Mouse (Mus musculus): ENCODE data around the gene Rcc1l. TPM values are rescaled to one million over a fixed set of nuclear protein-coding genes. Genes with fewer than 3 reads are reported as not detected.
A peak's percentile ranks its signal among the peaks of the same experiment; 100 is the strongest.

The Rcc1l gene
- total RNA-seq, 1 experiment, result 26.0 TPM

DNA sequence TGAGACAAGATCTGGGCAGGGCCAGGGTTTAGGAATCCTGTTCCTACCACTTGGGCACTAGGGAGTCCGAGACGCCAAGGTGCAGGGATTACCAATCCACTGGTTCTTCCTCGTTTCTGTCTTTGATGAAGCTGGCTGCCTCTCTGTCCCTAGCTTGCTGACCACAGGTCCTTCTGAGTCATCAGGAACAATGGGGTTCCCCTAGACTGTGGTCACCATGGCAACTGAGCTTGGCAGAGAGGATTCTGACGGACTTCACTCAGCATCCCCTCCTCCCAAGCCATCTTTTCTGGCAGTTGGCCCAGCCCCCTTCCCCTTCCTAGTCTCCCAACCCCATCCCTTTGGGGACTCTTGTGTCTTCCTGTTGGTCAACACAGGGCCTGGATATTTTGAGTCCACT lies 45.0 kb downstream of the Rcc1l start:
- Histone ChIP-seq H3K9ac (ENCODE audit: insufficient read depth, low read depth, low read length, poor library complexity, severe bottlenecking) (no peak overlapping the region), H3K27ac (ENCODE audit: insufficient read depth, low read depth, low read length, poor library complexity, severe bottlenecking) (no peak overlapping the region), H3K4me3 (ENCODE audit: insufficient read depth in 1 of 2, low read depth in 1 of 2, low read length in 2 of 2, poor library complexity in 1 of 2, severe bottlenecking in 1 of 2) (no peak overlapping the region), H3K4me1 (ENCODE audit: control insufficient read depth in 2 of 2, insufficient read depth in 2 of 2, low read length in 2 of 2, poor library complexity in 1 of 2) (no peaks in the 10 kb centered on the region), H3K36me3 (ENCODE audit: control insufficient read depth, insufficient read depth, low read length, poor library complexity, severe bottlenecking) (no peaks in the 10 kb centered on the region), H3K9me3 (ENCODE audit: control insufficient read depth, insufficient read depth, low read depth, low read length) (no peaks in the 10 kb centered on the region)
- TF ChIP-seq ZNF384 (IDR thresholded peaks at IDR 0.05; ENCODE audit: low read depth, low read length) (no peak), HCFC1 (IDR thresholded peaks at IDR 0.05; ENCODE audit: borderline replicate concordance, insufficient read depth, low read length) (no peak), CHD2 (IDR thresholded peaks at IDR 0.05; ENCODE audit: low read depth, low read length) (no peak), ZC3H11A (IDR thresholded peaks at IDR 0.05; ENCODE audit: borderline replicate concordance, low read depth, low read length) (no peak), MAFK (IDR thresholded peaks at IDR 0.05; ENCODE audit: insufficient read depth, low read depth, low read length) (no peak)
- in situ Hi-C loops (cut with MboI; ENCODE audit: low sequenced_read_pairs in 2 of 2, unreplicated experiment in 2 of 2), result no loop called here
- no peak for DNase-seq (ENCODE audit: low read depth, low spot score)

DNA sequence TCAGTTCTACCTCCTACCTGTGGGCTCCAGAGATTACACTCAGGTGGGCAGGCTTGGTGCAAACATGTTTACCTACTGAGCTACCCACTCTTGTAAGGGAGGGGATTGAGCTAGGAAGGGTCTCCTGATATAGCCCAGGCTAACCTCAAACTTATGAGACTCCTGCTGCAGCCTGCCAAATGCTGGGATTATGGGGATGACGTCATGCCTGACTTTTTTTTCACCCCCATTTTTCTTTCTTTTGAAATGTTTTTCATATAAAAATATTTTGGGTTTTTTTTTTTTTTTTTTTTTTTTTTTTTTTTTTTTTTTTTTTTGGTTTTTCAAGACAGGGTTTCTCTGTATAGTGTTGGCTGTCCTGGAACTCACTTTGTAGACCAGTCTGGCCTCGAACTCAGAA lies 50.3 kb downstream of the Rcc1l start:
- H3K36me3 ChIP-seq (ENCODE audit: control insufficient read depth, insufficient read depth, low read length, poor library complexity, severe bottlenecking), result no peaks in the 10 kb centered on the region
- TF ChIP-seq ZC3H11A (IDR thresholded peaks at IDR 0.05; ENCODE audit: borderline replicate concordance, low read depth, low read length), result no peak
- TF ChIP-seq ZNF384 (IDR thresholded peaks at IDR 0.05; ENCODE audit: low read depth, low read length), result 0 out of 2 replicates have a peak, but pooled peaks have one; percentile 59
- H3K4me3 ChIP-seq (ENCODE audit: insufficient read depth in 1 of 2, low read depth in 1 of 2, low read length in 2 of 2, poor library complexity in 1 of 2, severe bottlenecking in 1 of 2), result no peak overlapping the region
- in situ Hi-C loops (cut with MboI; ENCODE audit: low sequenced_read_pairs in 2 of 2, unreplicated experiment in 2 of 2), result no loop called here
- DNase-seq (ENCODE audit: low read depth, low spot score), result no peak
- peaks cover 0 to 2% of the 10 kb centered on the region in 2 experiments; a peak in 2 of 4 replicates for H3K4me1 ChIP-seq (ENCODE audit: control insufficient read depth in 2 of 2, insufficient read depth in 2 of 2, low read length in 2 of 2, poor library complexity in 1 of 2)
- no peaks in the 10 kb centered on the region for H3K9me3 ChIP-seq (ENCODE audit: control insufficient read depth, insufficient read depth, low read depth, low read length)
- no peak overlapping the region for H3K9ac ChIP-seq (ENCODE audit: insufficient read depth, low read depth, low read length, poor library complexity, severe bottlenecking)
- no peak overlapping the region for H3K27ac ChIP-seq (ENCODE audit: insufficient read depth, low read depth, low read length, poor library complexity, severe bottlenecking)

DNA sequence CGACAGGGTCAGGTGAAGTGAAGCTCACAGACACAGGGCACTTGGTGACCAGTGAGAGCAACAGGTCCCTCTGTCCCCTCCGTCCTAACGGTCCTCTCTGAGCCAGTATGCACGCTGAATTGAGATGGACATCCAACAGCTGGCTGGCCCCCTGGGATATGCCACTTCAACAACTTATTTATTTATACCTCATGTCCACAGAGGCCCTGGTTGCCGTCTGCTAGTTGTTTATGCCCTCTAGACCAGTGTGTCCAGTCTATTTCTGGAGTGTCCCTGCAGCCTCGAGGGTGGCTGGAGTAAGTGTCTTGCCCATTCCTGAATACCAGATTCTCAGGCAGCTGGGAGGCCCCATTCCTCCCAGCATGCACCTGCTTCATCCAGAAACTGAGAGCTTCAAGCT lies 52.7 kb downstream of the Rcc1l start:
- in situ Hi-C loops (cut with MboI; ENCODE audit: low sequenced_read_pairs in 2 of 2, unreplicated experiment in 2 of 2), result no loop called here
- TF ChIP-seq HCFC1 (IDR thresholded peaks at IDR 0.05; ENCODE audit: borderline replicate concordance, insufficient read depth, low read length) (no peak), ZNF384 (IDR thresholded peaks at IDR 0.05; ENCODE audit: low read depth, low read length) (no peak), CHD2 (IDR thresholded peaks at IDR 0.05; ENCODE audit: low read depth, low read length) (no peak), ZC3H11A (IDR thresholded peaks at IDR 0.05; ENCODE audit: borderline replicate concordance, low read depth, low read length) (no peak), MAFK (IDR thresholded peaks at IDR 0.05; ENCODE audit: insufficient read depth, low read depth, low read length) (no peak)
- H3K36me3 ChIP-seq (ENCODE audit: control insufficient read depth, insufficient read depth, low read length, poor library complexity, severe bottlenecking), result no peaks in the 10 kb centered on the region
- H3K4me1 ChIP-seq (ENCODE audit: control insufficient read depth in 2 of 2, insufficient read depth in 2 of 2, low read length in 2 of 2, poor library complexity in 1 of 2), result peaks cover 0 to 11% of the 10 kb centered on the region in 2 experiments; a peak in 2 of 4 replicates
- H3K9me3 ChIP-seq (ENCODE audit: control insufficient read depth, insufficient read depth, low read depth, low read length), result no peaks in the 10 kb centered on the region
- no peak overlapping the region for H3K4me3 ChIP-seq (ENCODE audit: insufficient read depth in 1 of 2, low read depth in 1 of 2, low read length in 2 of 2, poor library complexity in 1 of 2, severe bottlenecking in 1 of 2)
- H3K9ac ChIP-seq (ENCODE audit: insufficient read depth, low read depth, low read length, poor library complexity, severe bottlenecking), result no peak overlapping the region
- no peak for DNase-seq (ENCODE audit: low read depth, low spot score)
- H3K27ac ChIP-seq (ENCODE audit: insufficient read depth, low read depth, low read length, poor library complexity, severe bottlenecking), result no peak overlapping the region

DNA sequence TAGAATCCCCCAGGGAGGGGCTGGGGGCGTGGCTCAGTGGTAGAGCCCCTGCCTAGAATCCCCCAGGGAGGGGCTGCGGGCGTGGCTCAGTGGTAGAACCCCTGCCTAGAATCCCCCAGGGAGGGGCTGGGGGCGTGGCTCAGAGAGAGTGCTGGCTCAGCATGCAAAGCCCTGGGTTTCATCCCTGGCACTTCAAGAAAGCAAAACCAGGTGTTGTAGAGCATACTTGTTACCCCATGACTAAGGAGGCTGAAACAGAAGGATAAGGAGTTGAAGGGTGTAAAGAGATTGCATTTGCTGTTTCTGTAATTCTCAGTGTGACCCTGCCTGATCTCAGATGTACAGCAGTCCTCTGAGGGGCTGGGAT lies 54.7 kb downstream of the Rcc1l start:
- Histone ChIP-seq H3K36me3 (ENCODE audit: control insufficient read depth, insufficient read depth, low read length, poor library complexity, severe bottlenecking) (no peaks in the 10 kb centered on the region), H3K27ac (ENCODE audit: insufficient read depth, low read depth, low read length, poor library complexity, severe bottlenecking) (no peak overlapping the region), H3K4me1 (ENCODE audit: control insufficient read depth in 2 of 2, insufficient read depth in 2 of 2, low read length in 2 of 2, poor library complexity in 1 of 2) (peaks cover 0 to 13% of the 10 kb centered on the region in 2 experiments; a peak in 2 of 4 replicates), H3K4me3 (ENCODE audit: insufficient read depth in 1 of 2, low read depth in 1 of 2, low read length in 2 of 2, poor library complexity in 1 of 2, severe bottlenecking in 1 of 2) (no peak overlapping the region), H3K9ac (ENCODE audit: insufficient read depth, low read depth, low read length, poor library complexity, severe bottlenecking) (no peak overlapping the region), H3K9me3 (ENCODE audit: control insufficient read depth, insufficient read depth, low read depth, low read length) (no peaks in the 10 kb centered on the region)
- DNase-seq (ENCODE audit: low read depth, low spot score), result no peak
- TF ChIP-seq MAFK (IDR thresholded peaks at IDR 0.05; ENCODE audit: insufficient read depth, low read depth, low read length) (peak; percentile 68), CHD2 (IDR thresholded peaks at IDR 0.05; ENCODE audit: low read depth, low read length) (no peak)
- in situ Hi-C loops (cut with MboI; ENCODE audit: low sequenced_read_pairs in 2 of 2, unreplicated experiment in 2 of 2), result no loop called here

DNA sequence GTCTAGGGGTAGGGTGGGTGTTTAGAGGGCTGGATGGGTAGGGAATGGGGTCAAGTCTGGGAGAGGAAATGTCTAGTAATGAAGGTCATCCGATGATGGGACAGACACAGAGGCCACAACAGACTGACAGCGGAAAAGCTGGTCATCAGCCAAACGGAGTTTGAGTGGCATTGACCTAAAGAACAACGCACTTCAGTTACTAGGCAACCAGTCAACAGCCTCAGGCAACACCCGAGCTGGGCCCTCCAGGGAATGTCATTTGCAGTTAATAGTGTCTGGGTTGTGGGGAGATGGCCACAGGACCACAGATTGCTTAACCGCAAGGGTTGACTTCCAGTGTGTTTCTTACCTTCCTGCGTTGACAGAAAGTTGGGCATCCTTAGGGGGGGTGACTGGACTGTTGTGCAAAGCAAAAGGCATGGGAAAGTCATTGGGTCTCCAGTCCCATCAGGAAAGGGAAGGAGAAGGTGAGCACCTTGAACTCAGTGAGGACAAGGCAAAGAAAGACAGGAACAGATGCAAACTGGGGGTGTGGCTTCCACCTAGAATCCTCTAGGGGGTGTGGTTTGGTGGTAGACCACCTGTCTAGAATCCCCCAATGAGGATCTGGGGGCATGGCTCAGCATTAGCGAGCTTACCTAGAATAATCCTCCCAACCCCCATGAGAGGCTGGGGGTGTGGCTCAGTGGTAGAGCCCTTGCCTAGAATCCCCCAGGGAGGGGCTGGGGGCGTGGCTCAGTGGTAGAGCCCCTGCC lies 55.3 kb downstream of the Rcc1l start:
- DNase-seq (ENCODE audit: low read depth, low spot score), result peak; percentile 54

More for the DNA sequence above, 55.3 kb downstream of the Rcc1l start:
- TF ChIP-seq HCFC1 (IDR thresholded peaks at IDR 0.05; ENCODE audit: borderline replicate concordance, insufficient read depth, low read length) (no peak), MAFK (IDR thresholded peaks at IDR 0.05; ENCODE audit: insufficient read depth, low read depth, low read length) (no peak), CHD2 (IDR thresholded peaks at IDR 0.05; ENCODE audit: low read depth, low read length) (no peak), ZNF384 (IDR thresholded peaks at IDR 0.05; ENCODE audit: low read depth, low read length) (no peak), ZC3H11A (IDR thresholded peaks at IDR 0.05; ENCODE audit: borderline replicate concordance, low read depth, low read length) (no peak)
- Histone ChIP-seq H3K9me3 (ENCODE audit: control insufficient read depth, insufficient read depth, low read depth, low read length) (no peaks in the 10 kb centered on the region), H3K27ac (ENCODE audit: insufficient read depth, low read depth, low read length, poor library complexity, severe bottlenecking) (no peak overlapping the region), H3K36me3 (ENCODE audit: control insufficient read depth, insufficient read depth, low read length, poor library complexity, severe bottlenecking) (no peaks in the 10 kb centered on the region), H3K4me3 (ENCODE audit: insufficient read depth in 1 of 2, low read depth in 1 of 2, low read length in 2 of 2, poor library complexity in 1 of 2, severe bottlenecking in 1 of 2) (no peak overlapping the region), H3K9ac (ENCODE audit: insufficient read depth, low read depth, low read length, poor library complexity, severe bottlenecking) (no peak overlapping the region), H3K4me1 (ENCODE audit: control insufficient read depth in 2 of 2, insufficient read depth in 2 of 2, low read length in 2 of 2, poor library complexity in 1 of 2) (peaks cover 0 to 13% of the 10 kb centered on the region in 2 experiments; a peak in 2 of 4 replicates)
- in situ Hi-C loops (cut with MboI; ENCODE audit: low sequenced_read_pairs in 2 of 2, unreplicated experiment in 2 of 2), result no loop called here
